Mouse (Mus musculus) heart, embryonic 16.5 days (tissue): ENCODE data around the gene Negr1. TPM values are rescaled to one million over a fixed set of nuclear protein-coding genes. Genes with fewer than 3 reads are reported as not detected.
A peak's percentile ranks its signal among the peaks of the same experiment; 100 is the strongest.

Experiments used
- ATAC-seq: fragments of 200-750 bp; cut with Nextera tagmentation; replicated peaks from 2 replicates; pipeline ENCODE4 v1.8.0; 2017; ENCODE audit warnings: moderate number of reproducible peaks; ENCODE audit not compliant: insufficient read depth, low FRiP score; ENCODE audit errors: extremely low read depth
- H3K27ac ChIP-seq: fragments of 300-500 bp; sonication (generic); 2 replicates; pipeline ENCODE4 v1.5.1; 2014; ENCODE audit warnings: mild to moderate bottlenecking, low read length, control low read depth, moderate library complexity
- H3K27me3 ChIP-seq: fragments of 300-500 bp; sonication (generic); 2 replicates; pipeline ENCODE4 v1.6.1; 2014; ENCODE audit warnings: low read length, mixed read lengths; ENCODE audit not compliant: control insufficient read depth, insufficient read depth
- H3K36me3 ChIP-seq: fragments of 300-500 bp; sonication (generic); 2 replicates; pipeline ENCODE4 v1.6.1; 2014; ENCODE audit not compliant: control insufficient read depth, insufficient read depth
- H3K4me1 ChIP-seq: fragments of 300-500 bp; sonication (generic); 2 replicates; pipeline ENCODE4 v1.6.1; 2014; ENCODE audit warnings: low read length, mixed read lengths; ENCODE audit not compliant: control insufficient read depth, insufficient read depth
- H3K4me2 ChIP-seq: fragments of 300-500 bp; sonication (generic); 2 replicates; pipeline ENCODE4 v1.6.1; 2014; ENCODE audit warnings: low read depth, mild to moderate bottlenecking, control low read depth, low read length
- H3K4me3 ChIP-seq: fragments of 300-500 bp; sonication (generic); 2 replicates; pipeline ENCODE4 v1.5.1; 2014; ENCODE audit warnings: mild to moderate bottlenecking, control low read depth, low read length
- H3K9ac ChIP-seq: fragments of 300-500 bp; sonication (generic); 2 replicates; pipeline ENCODE4 v1.6.1; 2014; ENCODE audit warnings: low read length, control low read depth
- H3K9me3 ChIP-seq: fragments of 300-500 bp; sonication (generic); replicated peaks from 2 replicates; pipeline ENCODE4 v1.6.1; 2016; ENCODE audit warnings: low read length; ENCODE audit not compliant: control insufficient read depth
- WGBS: fragments of 180-500 bp; shearing (Covaris S2); extraction: QIAGEN DNeasy Blood & Tissue Kit; methylation state at CpG from one replicate; pipeline ENCODE4 v1.1.7; 2014; 5-methylcytosine and 5-hydroxymethylcytosine counted together
- polyA plus RNA-seq: library from polyadenylated mRNA; unstranded; fragments of >200 nt; fragmentation: Nextera tagmentation; extraction: Ambion mirVana; gene quantifications from 2 replicates; pipeline ENCODE4 v1.2.1, GENCODE M21; 2015

The Negr1 gene
- polyA plus RNA-seq, 1 experiment from 2014 or later = 1.2 TPM

DNA sequence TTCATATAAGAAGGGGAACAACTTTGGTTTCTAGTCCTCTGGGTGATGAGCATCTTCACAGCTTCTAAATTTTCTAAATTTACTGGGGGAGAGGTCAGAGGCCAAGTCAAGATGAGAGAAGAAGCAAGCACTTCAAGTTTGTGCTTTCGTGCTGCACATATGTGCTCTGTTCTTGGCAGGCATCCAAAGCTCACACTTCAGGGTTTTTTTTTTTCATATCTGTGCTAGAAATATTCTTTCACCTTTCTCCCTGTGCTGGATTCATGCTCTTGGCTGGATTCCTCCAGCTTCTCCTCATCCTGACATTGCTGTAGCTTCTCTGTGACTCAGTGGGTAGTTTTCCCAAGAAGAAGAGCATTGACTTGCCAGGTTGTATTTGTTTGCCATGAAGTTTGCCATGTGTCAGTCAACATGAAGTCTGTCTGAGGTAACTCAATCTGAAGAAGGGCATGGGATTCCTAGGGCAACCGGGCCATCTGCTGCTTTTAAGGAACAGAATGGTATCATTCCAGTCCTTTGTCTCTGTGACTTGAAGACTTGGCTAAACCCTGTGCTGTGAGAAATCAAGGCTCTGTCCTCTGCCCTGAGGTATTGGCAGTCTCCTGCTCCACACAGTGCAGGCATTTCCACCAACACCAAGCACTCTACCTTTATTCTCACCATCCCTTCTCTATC, 204.7 kb downstream of the Negr1 start:
- peak overlapping the region; percentile 7; the same call in 1 of the 2 replicates for H3K27ac ChIP-seq
- peaks cover 9% of the 10 kb centered on the region; the same call in 1 of the 2 replicates for H3K4me1 ChIP-seq
- WGBS = 37% methylated on average over 2 of the region's 2 CpGs
- H3K9me3 ChIP-seq = no peaks in the 10 kb centered on the region
- no peaks in the 10 kb centered on the region for H3K27me3 ChIP-seq
- ATAC-seq = no peak; the same call in 1 of the 2 replicates
- no peak overlapping the region for H3K4me3 ChIP-seq
- H3K4me2 ChIP-seq = no peak overlapping the region
- no peak overlapping the region for H3K9ac ChIP-seq
- H3K36me3 ChIP-seq = no peaks in the 10 kb centered on the region

GRCm38 (mm10) chr3:156771626-156772025, 210.0 kb downstream of the Negr1 start:
- Histone ChIP-seq H3K4me1 (0 out of 2 replicates have a peak, but pooled peaks cover 1% of the 10 kb centered on the region), H3K4me2 (no peak overlapping the region), H3K9ac (no peak overlapping the region), H3K9me3 (no peaks in the 10 kb centered on the region), H3K36me3 (no peaks in the 10 kb centered on the region), H3K27me3 (no peaks in the 10 kb centered on the region), H3K4me3 (no peak overlapping the region), H3K27ac (no peak overlapping the region)
- 91% methylated on average over 2 of the region's 2 CpGs for WGBS
- ATAC-seq = no peak

DNA sequence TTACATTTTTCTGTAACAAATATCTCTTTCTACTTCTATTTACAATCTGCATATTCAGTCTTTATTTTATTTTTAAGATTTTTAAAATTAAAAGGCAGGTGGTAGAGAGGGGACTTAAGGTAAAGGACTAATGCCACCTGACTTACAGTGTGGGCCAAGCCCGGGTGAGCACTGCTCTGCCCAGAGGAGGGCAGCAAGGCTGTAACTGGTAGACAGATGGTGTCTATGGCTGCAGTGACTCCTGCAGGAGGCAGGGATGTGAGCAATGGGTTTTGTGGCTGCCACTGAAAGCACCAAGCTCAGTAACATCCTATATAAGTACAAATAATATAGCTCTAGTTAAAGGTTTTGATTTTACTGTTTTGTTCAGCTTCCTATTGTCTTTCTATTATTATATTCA, 210.5 kb downstream of the Negr1 start:
- Histone ChIP-seq H3K27ac (no peak overlapping the region), H3K9me3 (no peaks in the 10 kb centered on the region), H3K4me3 (no peak overlapping the region), H3K36me3 (no peaks in the 10 kb centered on the region), H3K9ac (no peak overlapping the region), H3K4me2 (no peak overlapping the region), H3K4me1 (no peaks in the 10 kb centered on the region), H3K27me3 (no peaks in the 10 kb centered on the region)
- no peak for ATAC-seq
- WGBS = 35% methylated on average over 1 of the region's 1 CpGs

DNA sequence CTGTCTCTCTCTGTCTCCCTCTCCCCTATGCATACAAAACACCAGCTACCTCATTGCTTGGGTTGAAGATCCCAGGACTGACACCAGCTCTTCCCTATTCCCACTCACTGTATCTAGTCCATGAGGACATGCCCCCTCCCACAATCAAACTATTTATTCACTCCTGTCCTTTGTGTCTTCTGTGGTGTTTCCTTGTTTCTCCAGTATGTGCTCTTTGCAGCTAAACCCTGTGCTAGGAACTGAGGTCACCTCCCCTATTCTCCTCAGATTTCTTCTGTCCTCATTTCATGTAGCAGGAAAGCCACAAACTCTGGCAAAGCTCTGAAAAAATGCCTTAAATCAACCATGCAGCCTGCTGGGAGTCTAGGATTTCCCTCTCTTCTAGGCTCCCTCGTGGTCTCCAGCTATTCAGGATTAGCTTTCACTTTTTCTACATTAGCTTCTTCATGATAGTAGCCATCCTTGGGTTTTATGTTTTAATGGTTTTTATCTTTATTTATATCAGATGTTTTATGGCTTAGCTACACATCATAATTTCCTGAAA, 222.8 kb downstream of the Negr1 start:
- ATAC-seq = no peak
- WGBS = 46% methylated on average over 1 of the region's 1 CpGs
- Histone ChIP-seq H3K27me3 (no peaks in the 10 kb centered on the region), H3K4me1 (no peaks in the 10 kb centered on the region), H3K9me3 (no peaks in the 10 kb centered on the region), H3K4me2 (no peak overlapping the region), H3K36me3 (no peaks in the 10 kb centered on the region), H3K27ac (no peak overlapping the region), H3K9ac (no peak overlapping the region), H3K4me3 (no peak overlapping the region)

- no peak overlapping the region for H3K4me3 ChIP-seq
- H3K27me3 ChIP-seq = no peaks in the 10 kb centered on the region
- H3K9me3 ChIP-seq = no peaks in the 10 kb centered on the region
- H3K27ac ChIP-seq = no peak overlapping the region
- H3K36me3 ChIP-seq = no peaks in the 10 kb centered on the region
- no peak for ATAC-seq
- H3K9ac ChIP-seq = no peak overlapping the region
- 51% methylated on average over 1 of the region's 1 CpGs for WGBS
- H3K4me1 ChIP-seq = no peaks in the 10 kb centered on the region
- H3K4me2 ChIP-seq = no peak overlapping the region
These were observed 224.8 kb downstream of the Negr1 start for GRCm38 (mm10) chr3:156786355-156786754.

DNA sequence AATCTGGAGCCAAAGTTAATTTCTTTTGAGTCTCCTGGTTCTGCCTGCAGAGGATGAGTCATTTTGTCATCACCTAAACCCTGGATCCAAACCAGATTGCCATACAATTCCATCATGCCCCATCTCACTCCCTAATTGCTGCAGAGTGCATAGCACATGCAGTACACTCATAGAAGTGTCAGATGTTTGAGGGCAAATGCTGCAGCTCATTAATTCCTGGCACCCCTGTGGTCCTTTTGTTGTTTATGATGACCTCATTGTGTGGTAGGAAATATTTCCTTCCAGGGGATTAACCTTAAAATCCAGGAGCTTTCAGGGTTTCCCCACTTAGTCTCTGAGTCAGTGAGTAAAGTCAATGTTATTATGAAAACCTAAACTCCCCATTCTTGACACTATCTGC, 229.6 kb downstream of the Negr1 start:
- Histone ChIP-seq H3K36me3 (no peaks in the 10 kb centered on the region), H3K9ac (no peak overlapping the region), H3K4me2 (no peak overlapping the region), H3K4me1 (no peaks in the 10 kb centered on the region), H3K27me3 (no peaks in the 10 kb centered on the region), H3K9me3 (no peaks in the 10 kb centered on the region), H3K27ac (no peak overlapping the region), H3K4me3 (no peak overlapping the region)
- ATAC-seq = no peak

- Histone ChIP-seq H3K4me3 (no peak overlapping the region), H3K27ac (no peak overlapping the region), H3K36me3 (no peaks in the 10 kb centered on the region), H3K27me3 (no peaks in the 10 kb centered on the region), H3K9ac (no peak overlapping the region), H3K4me1 (no peaks in the 10 kb centered on the region), H3K9me3 (no peaks in the 10 kb centered on the region), H3K4me2 (no peak overlapping the region)
- ATAC-seq = no peak
- WGBS = 89% methylated on average over 7 of the region's 7 CpGs
These were observed 231.1 kb downstream of the Negr1 start for GRCm38 (mm10) chr3:156792743-156793142.

- ATAC-seq = no peak
- H3K4me3 ChIP-seq = no peak overlapping the region
- no peak overlapping the region for H3K9ac ChIP-seq
- no peaks in the 10 kb centered on the region for H3K9me3 ChIP-seq
- H3K27me3 ChIP-seq = no peaks in the 10 kb centered on the region
- no peaks in the 10 kb centered on the region for H3K36me3 ChIP-seq
- H3K4me2 ChIP-seq = no peak overlapping the region
- no peaks in the 10 kb centered on the region for H3K4me1 ChIP-seq
- 88% methylated on average over 4 of the region's 4 CpGs for WGBS
- no peak overlapping the region for H3K27ac ChIP-seq
These were observed 232.5 kb downstream of the Negr1 start for GRCm38 (mm10) chr3:156794091-156794490.

GRCm38 (mm10) chr3:156794610-156795009, 233.0 kb downstream of the Negr1 start:
- Histone ChIP-seq H3K36me3 (no peaks in the 10 kb centered on the region), H3K27me3 (no peaks in the 10 kb centered on the region), H3K4me3 (no peak overlapping the region), H3K9ac (no peak overlapping the region), H3K4me2 (no peak overlapping the region), H3K27ac (no peak overlapping the region), H3K4me1 (no peaks in the 10 kb centered on the region), H3K9me3 (no peaks in the 10 kb centered on the region)
- no peak for ATAC-seq
- WGBS = 60% methylated on average over 2 of the region's 2 CpGs
